Mouse (Mus musculus): Measurements from ENCODE around the gene Zfp646.

GRCm38 (mm10) chr7:127869149-127869810 is 6.7 kb upstream of the Zfp646 start:
- TF ChIP-seq POLR2A (IDR thresholded peaks at IDR 0.05; ENCODE audit: low read depth, low read length) = no peak
- TF ChIP-seq CTCF (IDR thresholded peaks at IDR 0.05; ENCODE audit: extremely low read depth, insufficient read depth, insufficient read length, insufficient replicate concordance) = no peak

Data from spleen, adult 2 months (tissue).